Comparison of ENCODE assay signal across 19 mouse cellular contexts in genomic region chr12:85767750-85768149, GRCm38 (mm10). TPM values are rescaled to one million over a fixed set of nuclear protein-coding genes. Genes with fewer than 3 reads are reported as not detected.
"Had no signal": no experiment of that assay in that cellular context is flagged by ENCODE, and none has a peak within 500 bp of the region (broad histone marks: within the 10 kb centered on the region; RNA-seq: fewer than 3 reads in every experiment).

No protein-coding gene starts in this region.

- H3K36me3 ChIP-seq: liver, embryonic 13.5 days; midbrain, embryonic 12.5 days; neural tube, embryonic 13.5 days had no signal

- DNase-seq: kidney, adult 18-20 months; kidney, adult 9 months; liver, embryonic 13.5 days; lung, adult 2 months; lung, postnatal 14 days; lung, postnatal 4 days; retina, postnatal 1 day; right cerebral cortex, postnatal 14 days; thymus, adult 18-20 months; thymus, postnatal 36 days had no signal

- H3K27me3 ChIP-seq: midbrain, embryonic 12.5 days; neural tube, embryonic 13.5 days had no signal

- H3K4me1 ChIP-seq: midbrain, embryonic 12.5 days; neural tube, embryonic 13.5 days had no signal

- H3K9ac ChIP-seq: liver, embryonic 13.5 days; midbrain, embryonic 12.5 days; neural tube, embryonic 13.5 days had no signal

- H3K4me3 ChIP-seq: liver, embryonic 13.5 days; midbrain, embryonic 12.5 days; myocyte; neural tube, embryonic 13.5 days had no signal

- H3K9me3 ChIP-seq: liver, embryonic 13.5 days; midbrain, embryonic 12.5 days; neural tube, embryonic 13.5 days had no signal

- H3K4me2 ChIP-seq: liver, embryonic 13.5 days; midbrain, embryonic 12.5 days; neural tube, embryonic 13.5 days had no signal

- H3K27ac ChIP-seq: kidney, postnatal 0 days; liver, embryonic 13.5 days; midbrain, embryonic 12.5 days; neural tube, embryonic 13.5 days had no signal

- ATAC-seq: midbrain, embryonic 16.5 days had no signal

RNA-seq across cellular contexts. Expression of gene Flvcr2, which starts 21.4 kb away (rescaled TPM):
- total RNA-seq: megakaryocyte progenitor cell, adult 5-6 weeks; megakaryocyte-erythroid progenitor cell, adult 5-6 weeks; monocyte, adult 5-6 weeks; neutrophil, adult 5-6 weeks had no signal
